Mouse (Mus musculus) induced T-regulatory cell, adult 2 months (primary cell): ENCODE measurements around the gene Ndufs6.

Experiments
- DNase-seq: peaks from one replicate; pipeline ENCODE4 v3.0.0-alpha.2; 2012; ENCODE audit warnings: low read depth

Ndufs6 gene

DNA sequence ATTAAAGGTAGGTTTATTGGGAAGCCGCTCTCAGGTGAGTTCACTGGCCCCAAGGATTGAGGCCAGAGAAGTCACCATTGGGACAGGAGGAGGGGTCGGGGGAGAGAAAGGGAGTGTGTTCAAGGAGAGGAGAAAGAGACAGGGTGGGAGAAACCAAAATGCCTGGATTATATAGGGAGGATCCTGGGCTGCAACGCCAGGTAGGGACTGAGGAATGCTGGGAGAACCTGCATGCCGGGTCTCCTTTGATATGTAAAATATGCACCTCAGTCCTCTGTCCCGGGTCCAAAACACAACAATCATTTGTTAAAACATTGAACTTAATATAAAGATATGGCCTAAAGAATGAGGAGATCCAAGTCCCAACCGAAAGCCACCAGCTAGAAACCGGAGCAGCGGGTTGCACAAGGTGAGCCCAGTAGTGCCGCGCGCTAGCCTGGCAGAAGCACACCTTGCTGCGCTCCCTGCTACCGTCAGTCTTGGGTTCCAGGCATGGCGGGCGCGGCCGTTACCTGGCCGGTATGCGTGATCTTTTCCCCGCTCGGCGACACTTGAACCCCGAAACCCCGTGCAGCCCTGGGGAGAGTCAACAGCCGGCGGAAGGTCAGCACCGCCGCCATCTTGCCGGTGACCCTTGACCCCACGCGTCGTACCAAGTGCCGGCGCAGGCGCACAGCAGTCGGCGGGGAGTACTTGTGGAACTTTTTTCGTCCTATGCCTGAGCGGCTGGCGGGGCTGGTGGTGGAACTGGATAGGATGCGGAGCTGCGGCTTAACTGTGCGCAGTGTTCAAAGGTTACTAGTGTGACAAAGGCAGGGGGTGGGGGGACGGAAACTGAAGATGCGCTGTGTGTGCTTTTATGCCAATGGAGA is at the start of gene Ndufs6, which contains the start of gene Mrpl36:
Gene Ndufs6, minus strand, starts transcription at position 716 of the 872 bp plus-strand sequence.
Gene Mrpl36, plus strand, starts transcription at position 687 of the 872 bp plus-strand sequence.
- peak; percentile 96 for DNase-seq

DNA sequence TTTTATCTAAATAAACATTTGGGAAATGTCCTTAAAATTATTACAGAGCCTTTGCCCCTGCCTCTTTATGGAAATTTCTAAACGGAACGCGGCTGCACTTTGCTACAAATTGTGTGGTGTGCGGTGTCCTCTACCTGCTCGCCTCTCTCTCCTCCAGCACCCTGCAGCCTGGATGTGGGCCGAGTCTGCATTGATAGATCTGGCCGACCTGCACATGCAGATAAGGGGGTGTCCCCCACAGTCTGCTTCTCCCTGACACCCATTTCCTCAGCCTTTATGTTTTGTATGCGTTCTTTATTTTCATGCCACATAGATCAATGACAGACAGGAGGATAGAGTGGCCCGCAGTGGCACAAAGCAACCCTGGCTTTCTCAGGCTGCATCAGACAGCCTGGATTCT is 49.3 kb upstream of the Ndufs6 start:
- peak; percentile 9 for DNase-seq

DNA sequence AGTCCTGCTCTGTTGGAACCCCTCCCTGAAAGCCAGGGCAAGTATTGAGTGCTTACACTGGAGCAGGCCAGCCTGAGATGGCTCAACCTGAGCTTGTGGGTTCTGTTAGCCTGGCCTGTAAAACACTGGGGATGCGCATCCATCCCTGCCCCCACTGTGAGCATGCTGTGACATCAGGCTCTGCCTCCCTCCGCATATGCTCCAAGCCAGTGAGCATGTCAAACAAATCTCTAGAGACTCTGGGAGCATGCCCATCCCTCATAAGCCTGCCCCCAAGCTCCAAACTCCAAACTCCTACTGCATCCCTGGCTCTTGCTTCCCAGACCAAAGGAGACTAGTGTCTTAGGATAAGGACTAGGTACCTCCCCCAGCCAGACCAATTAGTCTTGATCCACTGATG is 46.3 kb upstream of the Ndufs6 start:
- DNase-seq: no peak

GRCm38 (mm10) chr13:73373367-73373766 is 45.0 kb upstream of the Ndufs6 start:
- no peak for DNase-seq

- DNase-seq: no peak
Observed at GRCm38 (mm10) chr13:73357106-73357505, 28.8 kb upstream of the Ndufs6 start.

DNA sequence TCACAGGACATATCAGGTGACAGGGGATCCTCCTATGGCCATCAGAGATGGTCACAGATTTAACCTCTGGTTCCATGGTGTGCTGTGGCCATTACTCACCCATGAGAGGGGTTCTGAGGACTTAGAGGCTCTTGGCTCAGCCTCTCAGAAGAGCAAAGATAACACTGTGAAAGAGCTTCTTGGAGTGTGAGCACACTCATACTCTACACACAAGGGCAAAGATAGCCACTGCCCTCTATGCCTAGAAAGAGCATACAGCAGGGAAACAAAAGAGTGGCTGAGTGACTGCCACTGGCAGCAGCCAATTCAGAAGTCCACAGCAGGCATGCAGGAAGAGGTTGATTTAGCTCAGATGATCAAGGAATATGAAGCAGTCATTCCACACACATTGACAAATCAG is 24.1 kb upstream of the Ndufs6 start:
- no peak for DNase-seq

DNA sequence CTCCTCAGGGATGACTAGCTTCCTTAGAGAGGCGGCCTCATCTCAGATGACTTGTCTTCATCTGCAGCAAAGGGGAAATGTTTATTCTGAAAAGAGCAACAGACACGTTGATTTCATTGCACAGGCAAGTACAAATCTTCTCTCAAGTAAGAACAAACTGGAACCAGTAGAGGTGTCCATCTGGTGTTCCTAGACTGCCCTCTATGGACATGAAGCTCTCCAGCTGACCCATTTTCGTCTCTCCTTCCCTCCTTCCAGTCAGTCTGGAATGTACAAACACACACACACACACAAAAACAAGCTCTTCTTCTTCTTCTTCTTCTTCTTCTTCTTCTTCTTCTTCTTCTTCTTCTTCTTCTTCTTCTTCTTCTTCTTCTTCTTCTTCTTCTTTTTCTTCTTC is 23.6 kb upstream of the Ndufs6 start:
- DNase-seq: no peak

GRCm38 (mm10) chr13:73350741-73351140 is 22.4 kb upstream of the Ndufs6 start:
- DNase-seq: no peak

DNA sequence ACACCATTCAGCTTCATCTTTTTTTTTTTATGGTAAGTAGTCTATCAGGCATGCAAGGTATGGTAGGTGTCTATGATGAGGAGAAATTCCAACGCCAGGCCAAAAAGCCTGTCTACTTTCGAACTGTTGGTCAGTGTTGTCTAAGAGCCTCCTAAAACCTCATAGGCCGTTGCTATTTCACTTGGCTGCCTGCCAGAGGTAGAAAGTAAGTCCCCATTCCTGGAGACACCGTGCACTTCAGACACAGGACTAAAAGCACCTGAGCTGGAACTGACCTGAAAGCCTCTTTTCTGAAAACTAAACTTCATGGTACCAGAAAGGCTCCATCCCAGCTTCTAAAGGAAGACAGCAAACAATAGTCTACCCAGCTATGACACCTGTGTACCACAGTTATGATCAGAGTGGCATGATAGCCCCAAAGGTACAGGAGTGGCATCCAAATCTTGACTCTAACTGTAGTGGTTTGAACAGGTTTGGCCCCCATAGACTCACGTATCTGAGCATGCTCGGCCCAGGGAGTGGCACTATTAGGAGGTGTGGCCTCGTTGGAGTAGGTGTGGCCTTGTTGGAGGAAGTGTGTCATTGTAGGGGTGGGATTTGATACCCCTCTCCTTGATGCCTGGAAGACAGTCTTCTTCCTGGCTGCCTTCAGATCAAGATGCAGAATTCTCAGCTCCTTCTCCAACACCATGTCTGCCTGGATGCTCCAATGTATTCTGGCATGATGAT is 19.7 kb upstream of the Ndufs6 start:
- DNase-seq: no peak

DNA sequence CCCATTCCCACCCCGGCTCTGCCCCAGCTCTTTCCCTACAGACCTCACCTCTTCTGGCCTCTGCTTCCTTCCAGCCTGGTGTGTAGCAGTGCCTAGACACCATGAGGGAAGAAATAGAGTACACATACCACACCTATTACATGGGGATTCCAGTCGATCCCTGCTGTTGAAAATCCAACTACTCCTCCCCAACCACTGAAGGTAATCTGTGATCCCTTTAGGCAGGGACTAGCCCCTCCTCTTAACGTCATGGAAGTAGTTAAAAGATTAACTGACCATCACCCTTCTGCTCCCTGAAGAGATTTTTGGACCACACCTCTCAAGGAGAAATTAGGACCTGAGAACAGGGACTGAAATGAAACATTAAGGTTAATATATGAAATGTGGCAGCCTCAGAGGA is 18.8 kb upstream of the Ndufs6 start:
- no peak for DNase-seq

DNA sequence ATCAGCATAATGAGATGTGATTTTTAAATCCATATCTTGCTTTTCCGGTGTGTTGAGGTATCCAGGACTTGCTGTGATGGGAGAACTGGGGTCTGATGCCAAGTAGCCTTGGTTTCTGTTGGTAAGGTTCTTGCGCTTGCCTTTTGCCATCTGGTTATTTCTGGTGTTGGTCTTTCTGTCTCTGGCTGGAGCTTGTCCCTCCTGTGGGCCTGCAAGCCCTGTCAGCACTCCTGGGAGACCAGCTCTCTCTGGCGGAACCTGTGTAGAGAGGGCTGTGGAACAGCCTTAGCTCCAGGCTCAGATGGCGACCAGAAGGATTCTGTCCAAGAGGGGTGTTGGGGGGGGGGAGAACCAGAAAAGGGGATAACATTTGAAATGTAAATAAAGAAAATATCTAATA is 18.4 kb upstream of the Ndufs6 start:
- no peak for DNase-seq

DNA sequence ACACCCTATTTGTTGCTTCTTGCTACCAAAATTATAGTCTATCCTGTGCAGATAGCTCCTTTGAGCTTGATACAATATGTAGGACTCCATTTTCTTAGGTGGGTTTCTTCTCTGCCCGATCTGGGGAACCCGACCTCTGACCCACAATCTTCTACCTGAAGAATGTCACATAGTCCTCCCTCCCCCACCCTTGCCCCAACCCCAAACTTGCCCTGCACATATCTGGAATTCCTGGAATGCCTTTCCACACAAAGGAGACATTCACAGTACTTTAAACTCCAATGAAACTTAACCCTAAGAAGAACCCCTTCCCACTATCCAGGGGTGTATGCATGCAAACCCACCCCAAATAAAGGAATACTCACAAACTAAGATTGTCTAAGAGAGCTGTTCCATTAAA is 17.8 kb upstream of the Ndufs6 start:
- DNase-seq: no peak

DNA sequence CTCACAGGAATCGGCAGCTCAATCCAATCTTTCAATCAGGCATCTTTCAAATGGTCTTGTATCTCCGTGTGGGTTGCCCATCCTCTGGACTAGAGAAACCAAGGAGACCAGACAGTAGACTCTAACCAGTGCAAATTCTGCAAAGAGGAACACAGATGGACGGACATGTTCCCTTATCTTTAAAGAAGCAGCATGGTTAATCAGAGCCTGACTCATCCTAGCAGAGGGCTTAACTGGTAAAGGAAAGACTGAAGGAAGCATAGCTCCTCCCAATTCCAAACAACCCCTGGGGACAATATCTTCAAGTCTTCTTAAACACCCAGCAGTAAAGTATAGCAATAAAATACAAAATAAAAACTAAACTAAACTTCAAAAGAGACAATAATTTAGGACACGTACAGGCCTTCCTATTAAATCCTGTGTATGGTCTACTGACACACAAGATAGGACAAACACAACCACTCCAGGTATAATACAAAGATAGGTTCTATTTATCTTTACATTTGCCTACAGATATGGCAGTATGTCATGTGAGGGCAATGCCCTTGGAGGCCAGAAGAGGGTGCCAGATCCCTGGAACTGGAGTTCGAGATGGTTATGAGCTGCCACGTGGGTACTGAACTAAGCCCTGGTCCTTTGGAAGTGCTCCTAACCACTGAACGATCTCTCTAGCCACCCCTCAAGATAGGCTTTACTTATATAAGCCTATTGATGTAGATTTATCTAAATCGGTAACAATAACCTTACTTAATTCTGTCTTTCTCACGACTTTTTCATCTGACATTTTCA is 17.0 kb upstream of the Ndufs6 start:
- peak; percentile 55 for DNase-seq

DNA sequence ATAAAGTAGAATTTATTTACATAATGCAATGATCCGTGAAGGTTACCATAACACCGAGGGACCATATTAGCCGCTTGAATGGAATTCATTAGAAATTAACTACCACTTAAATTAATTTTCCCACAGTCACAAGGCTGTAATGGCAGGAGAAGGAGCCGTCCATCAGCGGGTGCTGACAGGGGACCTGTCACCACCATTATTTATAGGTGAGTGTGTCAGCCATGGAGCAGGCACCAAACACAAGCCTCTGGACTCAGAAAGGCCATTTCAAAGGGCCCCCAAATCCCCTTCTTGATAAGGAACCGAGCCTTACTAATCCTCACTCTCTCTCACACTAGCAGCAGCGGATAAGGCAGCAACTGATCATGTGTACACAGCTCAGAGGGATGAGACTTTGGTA is 8.4 kb upstream of the Ndufs6 start:
- DNase-seq: no peak

DNA sequence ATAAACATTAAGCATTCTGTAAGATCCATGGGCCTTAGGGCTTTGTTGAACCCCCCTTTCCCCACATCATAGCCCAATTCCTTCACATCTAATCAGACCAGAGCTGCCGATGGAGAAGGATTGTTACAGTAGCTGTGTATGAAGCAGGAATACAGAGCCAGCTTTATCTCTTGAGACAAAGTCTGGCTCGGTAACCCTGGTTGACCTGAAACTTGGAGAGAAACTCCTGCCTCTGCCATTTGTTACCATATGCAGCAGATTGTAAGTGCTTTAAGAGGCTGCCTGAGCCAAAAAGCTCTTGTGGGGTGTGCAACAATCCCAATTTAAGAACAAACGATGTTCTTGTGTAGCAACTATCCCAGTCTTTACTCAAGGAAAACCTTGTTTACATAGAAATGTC is 3.4 kb upstream of the Ndufs6 start:
- DNase-seq: no peak

GRCm38 (mm10) chr13:73330844-73331501 is 2.6 kb upstream of the Ndufs6 start:
- DNase-seq: peak; percentile 94

- DNase-seq: no peak
Observed at GRCm38 (mm10) chr13:73323406-73323805, 4.9 kb downstream of the Ndufs6 start.

DNA sequence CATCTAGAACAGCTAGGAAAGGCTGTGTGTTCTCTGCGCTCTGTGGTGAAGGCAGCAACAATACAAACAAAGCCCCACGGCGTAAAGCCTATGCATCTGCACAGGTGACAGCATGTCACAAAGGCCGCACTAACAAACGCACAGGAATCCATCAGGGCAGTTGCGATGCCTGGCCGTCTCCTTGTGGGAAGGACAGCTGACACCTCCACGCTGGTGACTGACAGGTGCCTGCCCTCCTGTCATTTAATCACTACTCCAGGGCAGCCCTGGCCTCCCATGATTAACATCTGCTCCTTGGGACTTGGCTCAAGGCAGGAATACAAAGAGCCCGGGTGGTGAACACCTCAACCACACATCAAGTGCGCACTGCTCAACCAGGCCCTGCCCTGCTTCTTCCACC is 5.7 kb downstream of the Ndufs6 start:
- DNase-seq: no peak

DNA sequence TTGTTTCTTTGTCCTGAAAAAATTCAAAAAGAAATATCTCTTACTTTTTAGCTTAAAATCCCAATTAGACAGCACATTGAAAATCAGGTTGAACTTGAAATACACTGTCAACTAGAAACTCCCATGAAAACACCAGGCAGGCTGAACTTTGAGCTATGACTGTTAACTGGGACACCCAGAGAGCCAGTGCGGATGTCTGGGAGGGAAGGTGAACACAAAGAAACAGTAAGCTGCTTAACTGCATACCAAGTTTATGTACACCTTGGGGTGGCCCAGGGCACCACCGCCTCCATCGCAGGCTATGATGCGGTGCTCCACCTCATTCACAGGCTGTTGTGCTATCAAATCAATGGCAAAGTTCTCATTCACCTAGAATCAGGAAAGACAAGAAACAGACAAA is 8.3 kb downstream of the Ndufs6 start:
- DNase-seq: no peak

DNA sequence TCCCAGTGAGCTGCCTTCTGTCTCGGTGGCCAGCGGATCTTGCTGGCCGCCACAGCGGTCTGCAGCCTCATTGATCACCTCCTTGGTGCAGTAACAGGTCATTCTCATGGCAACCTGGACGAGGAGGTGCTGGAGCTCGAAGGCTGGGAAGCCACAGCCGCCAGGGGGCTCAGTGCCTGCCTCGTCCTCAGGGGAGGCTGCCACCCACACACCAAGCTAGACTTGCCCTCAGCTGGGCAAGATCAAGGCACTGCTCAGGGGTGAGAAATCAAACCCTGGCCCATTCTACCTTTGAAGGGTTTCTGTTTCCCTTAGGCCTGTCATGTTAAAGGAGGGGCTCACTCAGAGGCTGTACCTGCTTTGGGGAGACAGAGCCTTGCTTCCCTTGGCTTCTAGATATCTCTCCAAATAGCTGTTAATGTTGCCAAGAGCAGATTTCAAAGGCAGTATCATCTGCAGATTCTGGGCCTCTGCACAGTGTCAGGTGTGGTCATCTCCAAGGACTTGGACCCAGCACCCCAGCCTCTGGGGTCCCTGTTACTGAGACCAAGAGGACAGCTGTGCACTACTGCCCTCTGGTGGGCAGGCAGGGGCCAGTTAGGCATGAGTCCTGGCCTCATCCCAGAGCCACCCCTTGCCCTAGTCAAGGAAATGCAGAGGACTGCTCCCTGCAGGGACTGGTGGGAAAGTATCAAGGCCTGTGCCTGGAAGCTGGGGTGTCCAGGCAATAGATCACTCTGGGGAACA is 18.0 kb downstream of the Ndufs6 start:
- DNase-seq: peak; percentile 68

- no peak for DNase-seq
Observed at GRCm38 (mm10) chr13:73306430-73306829, 21.9 kb downstream of the Ndufs6 start.
